Mouse (Mus musculus) forebrain, embryonic 13.5 days (tissue): ENCODE data around the gene H2-Ab1. TPM values are rescaled to one million over a fixed set of nuclear protein-coding genes. Genes with fewer than 3 reads are reported as not detected.

Experiments used
- ATAC-seq: fragments of 200-750 bp; cut with Nextera tagmentation; 2 replicates; pipeline ENCODE4 v1.8.0; 2017
- H3K27ac ChIP-seq: fragments of 300-500 bp; sonication (generic); 2 replicates; pipeline ENCODE4 v1.5.1; 2015; ENCODE audit warnings: inconsistent platforms, mild to moderate bottlenecking, moderate library complexity
- H3K27me3 ChIP-seq: fragments of 300-500 bp; sonication (generic); 2 replicates; pipeline ENCODE4 v1.6.1; 2015; ENCODE audit warnings: mild to moderate bottlenecking, inconsistent platforms
- H3K36me3 ChIP-seq: fragments of 300-500 bp; sonication (generic); 2 replicates; pipeline ENCODE4 v1.6.1; 2015; ENCODE audit warnings: mild to moderate bottlenecking, inconsistent platforms; ENCODE audit not compliant: poor library complexity, severe bottlenecking
- H3K4me1 ChIP-seq: fragments of 300-500 bp; sonication (generic); 2 replicates; pipeline ENCODE4 v1.6.1; 2015; ENCODE audit warnings: inconsistent platforms
- H3K4me2 ChIP-seq: fragments of 300-500 bp; sonication (generic); 2 replicates; pipeline ENCODE4 v1.6.1; 2015; ENCODE audit warnings: inconsistent platforms, mild to moderate bottlenecking, moderate library complexity
- H3K4me3 ChIP-seq: fragments of 300-500 bp; sonication (generic); 2 replicates; pipeline ENCODE4 v1.5.1; 2015; ENCODE audit warnings: mild to moderate bottlenecking, inconsistent platforms
- H3K9ac ChIP-seq: fragments of 300-500 bp; sonication (generic); 2 replicates; pipeline ENCODE4 v1.6.1; 2015; ENCODE audit warnings: mild to moderate bottlenecking, inconsistent platforms
- H3K9me3 ChIP-seq: fragments of 300-500 bp; sonication (generic); replicated peaks from 2 replicates; pipeline ENCODE4 v1.6.1; 2016; ENCODE audit warnings: inconsistent platforms
- WGBS: fragments of 180-500 bp; shearing (Covaris S2); methylation state at CpG from one replicate; pipeline ENCODE4 v1.1.7; 2015; 5-methylcytosine and 5-hydroxymethylcytosine counted together
- polyA plus RNA-seq: library from polyadenylated mRNA; unstranded; fragments of >200 nt; fragmentation: Nextera tagmentation; extraction: Ambion mirVana; gene quantifications from 2 replicates; pipeline ENCODE4 v1.2.1, GENCODE M21; 2015

H2-Ab1 gene
- polyA plus RNA-seq: 1.4 and 1.5 TPM in 2 replicates

DNA sequence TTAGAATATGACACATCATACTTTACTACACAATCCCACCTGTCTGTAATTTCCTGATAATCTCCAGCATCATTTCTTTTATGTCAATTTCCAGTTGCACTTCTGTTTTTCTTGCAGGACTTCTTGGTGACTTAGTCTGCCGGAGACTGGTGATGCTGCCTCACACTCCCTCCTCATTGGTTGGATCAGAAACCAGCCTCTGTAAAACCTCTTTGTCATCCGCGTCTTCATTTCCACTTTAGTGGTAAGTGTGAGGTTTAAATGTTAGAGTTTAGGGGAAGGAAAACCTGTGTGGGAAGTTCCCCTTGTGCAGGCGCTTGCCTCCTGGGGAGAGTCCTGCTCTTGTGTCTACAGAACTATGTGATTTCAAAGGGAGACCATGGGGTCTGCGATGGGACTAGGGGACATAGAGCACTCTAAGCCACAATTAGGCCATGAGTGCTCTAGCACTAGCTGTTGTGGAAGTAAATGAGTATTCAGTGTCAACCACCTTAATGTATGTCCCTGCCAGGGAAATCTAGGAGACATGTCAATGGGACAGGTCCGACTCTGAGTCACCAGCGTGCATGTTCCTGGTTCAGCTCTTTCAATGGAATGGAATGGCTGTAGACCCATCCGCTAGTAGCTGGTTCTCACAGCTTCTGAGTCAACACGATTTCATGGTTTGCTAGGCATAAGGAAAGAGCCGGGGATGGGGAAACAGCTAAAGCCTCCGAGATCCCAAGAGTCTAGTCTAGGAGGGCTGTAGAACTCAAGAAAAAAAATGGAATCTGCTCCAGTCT is at the start of gene H2-Ab1:
H2-Ab1 (plus strand) TSS at position 96 of the 782 bp plus-strand sequence.
- Histone ChIP-seq H3K9ac (no peak within 1 kb of the TSS), H3K4me2 (no peak within 1 kb of the TSS), H3K27ac (no peak within 1 kb of the TSS), H3K27me3 (peaks cover 11% of the 10 kb centered on the region; the same call in 1 of the 2 replicates), H3K9me3 (no peaks in the 10 kb centered on the region), H3K36me3 (no peaks in the 10 kb centered on the region), H3K4me3 (no peak within 1 kb of the TSS), H3K4me1 (no peaks in the 10 kb centered on the region)
- no peak for ATAC-seq
- WGBS: 77% methylated on average over 11 of the region's 11 CpGs

DNA sequence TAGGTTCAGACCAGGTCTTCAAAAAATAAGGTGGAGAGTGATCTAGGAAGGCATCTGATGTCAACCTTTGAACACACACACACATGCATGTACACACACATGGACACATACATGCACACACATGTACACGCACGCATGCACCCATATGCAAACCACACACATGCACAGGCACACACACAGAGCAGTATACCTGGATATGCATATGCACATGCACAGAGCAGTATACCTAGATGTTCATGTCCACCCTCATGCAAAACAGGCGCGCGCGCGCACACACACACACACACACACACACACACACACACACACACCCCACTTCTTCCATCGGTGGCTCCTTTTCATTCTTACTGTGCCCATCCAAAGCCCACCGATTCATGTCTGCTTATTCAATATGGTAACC is 49.6 kb upstream of the H2-Ab1 start:
- 95% methylated on average over 9 of the region's 9 CpGs for WGBS
- H3K4me2 ChIP-seq: no peak overlapping the region
- no peak overlapping the region for H3K9ac ChIP-seq

DNA sequence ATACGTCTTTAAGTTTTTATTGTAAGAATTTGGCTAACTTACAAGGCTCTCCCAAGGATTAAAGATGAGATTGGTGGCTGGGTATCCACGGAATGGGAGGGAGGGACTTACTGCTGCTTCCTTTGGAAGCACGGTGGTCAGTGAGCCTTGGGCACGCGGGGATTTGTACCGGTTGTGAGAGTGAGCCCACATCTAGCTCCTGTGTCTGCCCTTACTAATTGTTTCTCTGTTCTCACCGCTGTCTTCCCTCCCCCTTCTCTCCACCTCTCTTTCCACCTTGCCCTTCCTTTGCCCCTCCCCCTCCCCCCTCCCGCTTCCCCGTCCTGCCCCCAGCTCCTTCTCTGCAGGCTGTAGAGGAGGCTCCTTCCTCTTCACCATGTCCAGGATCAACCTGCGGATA is 49.1 kb upstream of the H2-Ab1 start:
- Histone ChIP-seq H3K36me3 (no peaks in the 10 kb centered on the region), H3K9ac (no peak overlapping the region), H3K4me3 (no peak overlapping the region), H3K4me2 (no peak overlapping the region), H3K27me3 (peaks cover 80% of the 10 kb centered on the region), H3K27ac (no peak overlapping the region), H3K9me3 (no peaks in the 10 kb centered on the region; the same call in 1 of the 2 replicates), H3K4me1 (peaks cover 11% of the 10 kb centered on the region; the same call in 1 of the 2 replicates)
- WGBS: 28% methylated on average over 10 of the region's 10 CpGs
- ATAC-seq: no peak

More for the DNA sequence above, 49.6 kb upstream of the H2-Ab1 start:
- H3K27ac ChIP-seq: no peak overlapping the region
- H3K9me3 ChIP-seq: no peaks in the 10 kb centered on the region; the same call in 1 of the 2 replicates
- peaks cover 81% of the 10 kb centered on the region for H3K27me3 ChIP-seq
- peaks cover 11% of the 10 kb centered on the region; the same call in 1 of the 2 replicates for H3K4me1 ChIP-seq
- no peak overlapping the region for H3K4me3 ChIP-seq
- no peaks in the 10 kb centered on the region for H3K36me3 ChIP-seq
- no peak for ATAC-seq

DNA sequence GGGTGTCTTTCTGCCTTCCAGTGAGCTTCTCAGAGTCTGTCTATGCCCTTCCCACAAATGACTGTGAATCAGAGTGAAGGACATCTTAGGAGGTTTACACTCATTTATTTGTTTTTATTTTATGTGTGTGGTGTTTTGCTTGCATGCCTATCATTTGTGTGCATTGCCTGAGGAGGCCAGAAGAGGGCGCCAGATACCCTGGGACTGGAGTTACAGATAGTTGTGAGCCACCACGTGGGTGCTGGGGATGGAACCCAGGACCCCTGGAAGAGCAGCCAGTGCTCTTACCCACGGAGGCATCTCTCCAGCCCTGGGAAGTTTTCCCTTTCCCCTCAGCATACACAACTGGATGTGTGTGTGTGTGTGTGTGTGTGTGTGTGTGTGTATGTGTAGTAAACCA is 47.8 kb upstream of the H2-Ab1 start:
- 33% methylated on average over 3 of the region's 3 CpGs for WGBS
- peaks cover 83% of the 10 kb centered on the region for H3K27me3 ChIP-seq
- no peak for ATAC-seq

DNA sequence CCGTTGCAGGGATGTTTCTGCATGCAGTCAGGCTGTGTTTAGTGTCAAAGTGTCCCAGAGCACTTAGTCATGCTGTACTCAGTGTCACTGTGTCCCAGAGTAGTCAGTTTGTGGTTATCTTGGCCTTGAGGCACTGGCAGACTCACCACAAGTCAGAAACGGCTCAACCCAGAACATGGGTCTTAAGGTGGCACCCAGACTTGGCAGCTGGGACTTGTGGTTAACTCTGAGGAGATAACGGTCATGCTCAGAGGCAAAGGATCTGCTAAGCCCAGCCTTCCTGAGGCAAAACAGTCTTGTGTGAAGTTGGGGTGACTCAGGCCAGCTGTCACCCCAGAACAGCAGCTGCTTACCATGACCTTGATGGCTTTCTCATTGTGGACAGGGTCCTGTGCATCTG is 46.9 kb upstream of the H2-Ab1 start:
- no peaks in the 10 kb centered on the region for H3K36me3 ChIP-seq
- H3K4me2 ChIP-seq: no peak overlapping the region
- no peak overlapping the region for H3K9ac ChIP-seq
- H3K27ac ChIP-seq: no peak overlapping the region
- H3K4me1 ChIP-seq: 0 out of 2 replicates have a peak, but pooled peaks cover 4% of the 10 kb centered on the region
- 77% methylated on average over 3 of the region's 3 CpGs for WGBS
- H3K4me3 ChIP-seq: no peak overlapping the region
- H3K27me3 ChIP-seq: peaks cover 81% of the 10 kb centered on the region
- no peaks in the 10 kb centered on the region; the same call in 1 of the 2 replicates for H3K9me3 ChIP-seq
- no peak for ATAC-seq

More for the DNA sequence above, 47.8 kb upstream of the H2-Ab1 start:
- H3K36me3 ChIP-seq: no peaks in the 10 kb centered on the region
- peaks cover 13% of the 10 kb centered on the region; the same call in 1 of the 2 replicates for H3K4me1 ChIP-seq
- H3K27ac ChIP-seq: no peak overlapping the region
- no peaks in the 10 kb centered on the region; the same call in 1 of the 2 replicates for H3K9me3 ChIP-seq
- H3K4me2 ChIP-seq: no peak overlapping the region
- H3K9ac ChIP-seq: no peak overlapping the region
- H3K4me3 ChIP-seq: no peak overlapping the region

- no peaks in the 10 kb centered on the region for H3K36me3 ChIP-seq
- ATAC-seq: no peak
- 0 out of 2 replicates have a peak, but pooled peaks cover 3% of the 10 kb centered on the region for H3K4me1 ChIP-seq
- no peaks in the 10 kb centered on the region; the same call in 1 of the 2 replicates for H3K9me3 ChIP-seq
- H3K4me3 ChIP-seq: no peak overlapping the region
- no peak overlapping the region for H3K9ac ChIP-seq
- H3K27ac ChIP-seq: no peak overlapping the region
- 23% methylated on average over 23 of the region's 23 CpGs for WGBS
- H3K27me3 ChIP-seq: peaks cover 72% of the 10 kb centered on the region
- no peak overlapping the region; the same call in 1 of the 2 replicates for H3K4me2 ChIP-seq
These were observed 45.6 kb upstream of the H2-Ab1 start for GRCm38 (mm10) chr17:34211746-34212365.

DNA sequence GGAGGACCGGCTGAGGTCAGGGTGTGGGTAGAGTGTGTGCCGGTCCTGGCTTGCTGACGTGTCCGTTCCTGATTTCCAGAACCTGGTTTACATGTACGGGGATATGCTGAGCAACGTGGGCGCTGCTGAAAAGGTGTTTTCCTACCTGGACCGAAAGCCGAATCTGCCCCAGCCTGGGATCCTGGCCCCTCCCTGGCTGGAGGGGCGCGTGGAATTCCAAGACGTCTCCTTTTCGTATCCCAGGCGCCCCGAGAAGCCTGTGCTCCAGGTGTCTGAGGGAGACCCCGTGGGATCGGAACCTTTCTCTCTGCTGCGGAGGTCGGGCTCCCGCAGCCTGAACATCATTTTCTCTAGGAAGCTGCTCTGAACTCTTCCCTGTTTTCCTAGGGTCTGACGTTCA is 43.6 kb upstream of the H2-Ab1 start:
- ATAC-seq: no peak
- 43% methylated on average over 21 of the region's 21 CpGs for WGBS
- Histone ChIP-seq H3K4me1 (0 out of 2 replicates have a peak, but pooled peaks cover 3% of the 10 kb centered on the region), H3K27ac (no peak overlapping the region), H3K9ac (no peak overlapping the region), H3K36me3 (no peaks in the 10 kb centered on the region), H3K27me3 (peaks cover 58% of the 10 kb centered on the region), H3K9me3 (no peaks in the 10 kb centered on the region; the same call in 1 of the 2 replicates), H3K4me2 (no peak overlapping the region), H3K4me3 (no peak overlapping the region)

GRCm38 (mm10) chr17:34215176-34215575 is 42.3 kb upstream of the H2-Ab1 start:
- no peak for ATAC-seq
- Histone ChIP-seq H3K4me3 (no peak overlapping the region), H3K4me2 (no peak overlapping the region), H3K27ac (no peak overlapping the region), H3K9ac (no peak overlapping the region), H3K27me3 (peaks cover 55% of the 10 kb centered on the region), H3K4me1 (0 out of 2 replicates have a peak, but pooled peaks cover 3% of the 10 kb centered on the region), H3K9me3 (no peaks in the 10 kb centered on the region), H3K36me3 (no peaks in the 10 kb centered on the region)
- 88% methylated on average over 12 of the region's 12 CpGs for WGBS

- Histone ChIP-seq H3K36me3 (no peaks in the 10 kb centered on the region), H3K27ac (no peak overlapping the region), H3K4me2 (no peak overlapping the region), H3K9me3 (no peaks in the 10 kb centered on the region), H3K4me1 (0 out of 2 replicates have a peak, but pooled peaks cover 3% of the 10 kb centered on the region), H3K27me3 (peaks cover 33% of the 10 kb centered on the region), H3K4me3 (no peak overlapping the region), H3K9ac (no peak overlapping the region)
- 87% methylated on average over 8 of the region's 8 CpGs for whole genome bisulfite sequencing
- ATAC-seq: no peak
These were observed 40.1 kb upstream of the H2-Ab1 start for GRCm38 (mm10) chr17:34217216-34217928.

- H3K4me2 ChIP-seq: no peak overlapping the region
- H3K4me1 ChIP-seq: 0 out of 2 replicates have a peak, but pooled peaks cover 3% of the 10 kb centered on the region
- WGBS: 86% methylated on average over 5 of the region's 5 CpGs
- no peak overlapping the region for H3K4me3 ChIP-seq
- H3K36me3 ChIP-seq: no peaks in the 10 kb centered on the region
- no peaks in the 10 kb centered on the region for H3K9me3 ChIP-seq
- H3K27ac ChIP-seq: no peak overlapping the region
- H3K9ac ChIP-seq: no peak overlapping the region
- no peak for ATAC-seq
- H3K27me3 ChIP-seq: peaks cover 27% of the 10 kb centered on the region
These were observed 39.5 kb upstream of the H2-Ab1 start for GRCm38 (mm10) chr17:34217986-34218385.

- H3K27ac ChIP-seq: no peak overlapping the region
- 72% methylated on average over 11 of the region's 11 CpGs for WGBS
- H3K4me3 ChIP-seq: no peak overlapping the region
- ATAC-seq: no peak
- H3K4me2 ChIP-seq: no peak overlapping the region
- no peaks in the 10 kb centered on the region for H3K36me3 ChIP-seq
- 0 out of 2 replicates have a peak, but pooled peaks cover 3% of the 10 kb centered on the region for H3K4me1 ChIP-seq
- no peak overlapping the region for H3K9ac ChIP-seq
- peaks cover 21% of the 10 kb centered on the region for H3K27me3 ChIP-seq
- no peaks in the 10 kb centered on the region for H3K9me3 ChIP-seq
These were observed 38.8 kb upstream of the H2-Ab1 start for GRCm38 (mm10) chr17:34218675-34219074.
